Mouse (Mus musculus) fibroblast of lung, adult 2 months (primary cell): ENCODE measurements around the gene Aldh18a1.

ENCODE experiments used
- DNase-seq: peaks from one replicate; pipeline ENCODE4 v3.0.0-alpha.2; 2011; ENCODE audit warnings: low read depth

The Aldh18a1 gene

GRCm38 (mm10) chr19:40526367-40527014 lies 61.8 kb downstream of the Aldh18a1 start:
- no peak for DNase-seq

DNA sequence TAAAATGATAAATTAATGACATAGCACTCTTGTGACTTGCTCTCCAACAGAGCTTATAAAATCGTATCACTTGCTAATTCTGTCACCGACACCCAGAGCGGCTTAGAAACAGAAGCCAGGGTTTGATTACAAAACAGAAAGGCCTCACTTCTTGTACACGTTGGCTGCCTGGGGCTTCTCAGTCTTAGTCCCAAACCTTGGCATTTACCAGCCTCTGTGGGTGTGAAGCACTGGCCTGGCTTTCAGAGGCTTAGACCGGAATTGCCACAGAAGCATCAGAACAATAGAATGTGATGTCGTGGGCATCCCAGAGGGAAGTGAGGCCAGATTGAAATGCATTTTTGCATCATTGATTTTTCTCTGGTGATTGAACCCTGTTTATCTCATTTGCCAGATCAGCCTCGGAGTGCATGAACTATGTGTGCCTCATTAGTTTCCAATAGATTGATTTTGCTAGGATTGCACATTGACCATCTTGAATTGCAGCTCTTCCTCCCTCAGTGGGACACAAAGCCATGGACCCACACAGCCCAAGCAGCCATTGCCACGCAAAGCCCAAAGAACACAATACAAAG lies 64.7 kb downstream of the Aldh18a1 start:
- DNase-seq = no peak

DNA sequence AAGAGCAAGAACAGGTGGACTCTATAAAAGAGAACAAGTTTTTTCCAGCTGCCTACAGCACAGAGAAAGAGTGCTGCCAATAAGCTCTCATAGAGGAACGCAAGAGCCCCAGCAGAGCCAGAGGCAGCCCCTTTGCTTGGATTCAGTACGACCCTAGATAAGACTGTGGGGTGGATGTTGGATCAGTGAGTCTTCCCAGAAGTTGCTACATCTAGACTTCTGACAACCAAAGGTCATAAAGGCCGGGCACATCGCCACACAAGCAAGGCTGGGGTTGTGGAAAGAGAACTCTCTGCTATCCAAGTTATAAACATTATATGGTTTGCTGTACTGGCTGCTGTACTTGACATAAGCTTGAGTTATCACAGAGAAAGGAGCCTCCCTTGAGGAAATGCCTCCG lies 67.9 kb downstream of the Aldh18a1 start:
- no peak for DNase-seq

DNA sequence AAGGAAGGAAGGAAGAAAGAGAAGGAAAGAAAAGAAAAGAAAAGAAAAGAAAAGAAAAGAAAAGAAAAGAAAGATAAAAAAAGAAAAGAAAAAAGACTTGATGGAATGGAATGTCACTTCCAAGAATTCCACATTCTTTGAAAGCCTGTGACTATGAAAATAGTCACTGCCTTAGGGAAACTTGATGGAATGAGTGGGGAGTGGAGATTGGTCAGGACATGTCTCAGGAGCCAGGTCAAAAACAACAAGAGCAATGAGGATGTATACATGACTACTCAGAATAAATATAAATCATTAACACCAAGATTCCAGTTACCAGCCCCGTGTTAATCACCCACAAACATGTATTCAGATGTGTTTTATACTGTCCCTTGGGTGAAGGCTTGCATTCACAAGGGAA lies 69.6 kb downstream of the Aldh18a1 start:
- no peak for DNase-seq

DNA sequence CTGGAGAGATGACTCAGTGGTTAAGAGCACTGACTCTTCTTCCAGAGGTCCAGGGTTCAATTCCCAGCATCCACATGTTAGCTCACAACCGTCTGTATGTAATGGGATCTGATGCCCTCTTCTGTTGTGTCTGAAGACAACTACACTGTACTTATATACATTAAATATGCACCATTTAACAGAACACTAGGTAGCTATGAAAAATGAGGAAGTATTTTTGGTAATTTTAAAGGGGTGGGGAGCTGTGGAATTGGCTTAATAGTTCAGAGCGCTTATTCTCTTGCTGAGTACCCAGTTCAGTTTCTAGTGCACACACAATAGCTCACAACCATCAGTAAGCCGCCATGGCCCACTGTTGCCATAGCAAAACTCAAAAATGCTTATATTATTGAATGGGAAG lies 72.7 kb downstream of the Aldh18a1 start:
- no peak for DNase-seq

- no peak for DNase-seq
These were observed 73.9 kb downstream of the Aldh18a1 start for GRCm38 (mm10) chr19:40514376-40514775.

DNA sequence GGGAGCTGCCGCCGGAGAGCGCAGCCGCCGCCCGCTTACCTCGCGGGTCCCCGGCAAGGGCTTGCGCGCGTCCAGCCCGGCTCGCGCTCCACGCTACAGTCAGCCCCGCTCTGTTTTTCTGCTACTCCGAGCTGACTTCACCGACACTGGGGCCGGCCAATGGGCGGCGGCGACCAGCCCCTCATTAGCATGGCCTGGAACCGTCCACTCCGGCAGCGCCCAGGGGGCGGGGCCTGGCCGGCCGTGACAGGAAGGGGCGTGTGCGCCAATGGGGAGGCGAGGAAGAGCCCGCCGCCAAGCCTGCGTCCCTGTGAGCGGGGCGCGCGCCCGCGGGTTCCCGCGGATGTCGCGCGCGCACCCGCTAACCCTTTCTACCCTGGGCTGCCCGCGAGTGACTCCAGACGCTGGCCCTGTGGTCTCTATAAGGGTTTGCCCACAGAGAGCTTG lies 74.6 kb downstream of the Aldh18a1 start, which contains the start of gene Sorbs1:
Sorbs1 (minus strand) TSS at position 148 of the 447 bp plus-strand sequence.
- peak; percentile 92 for DNase-seq

DNA sequence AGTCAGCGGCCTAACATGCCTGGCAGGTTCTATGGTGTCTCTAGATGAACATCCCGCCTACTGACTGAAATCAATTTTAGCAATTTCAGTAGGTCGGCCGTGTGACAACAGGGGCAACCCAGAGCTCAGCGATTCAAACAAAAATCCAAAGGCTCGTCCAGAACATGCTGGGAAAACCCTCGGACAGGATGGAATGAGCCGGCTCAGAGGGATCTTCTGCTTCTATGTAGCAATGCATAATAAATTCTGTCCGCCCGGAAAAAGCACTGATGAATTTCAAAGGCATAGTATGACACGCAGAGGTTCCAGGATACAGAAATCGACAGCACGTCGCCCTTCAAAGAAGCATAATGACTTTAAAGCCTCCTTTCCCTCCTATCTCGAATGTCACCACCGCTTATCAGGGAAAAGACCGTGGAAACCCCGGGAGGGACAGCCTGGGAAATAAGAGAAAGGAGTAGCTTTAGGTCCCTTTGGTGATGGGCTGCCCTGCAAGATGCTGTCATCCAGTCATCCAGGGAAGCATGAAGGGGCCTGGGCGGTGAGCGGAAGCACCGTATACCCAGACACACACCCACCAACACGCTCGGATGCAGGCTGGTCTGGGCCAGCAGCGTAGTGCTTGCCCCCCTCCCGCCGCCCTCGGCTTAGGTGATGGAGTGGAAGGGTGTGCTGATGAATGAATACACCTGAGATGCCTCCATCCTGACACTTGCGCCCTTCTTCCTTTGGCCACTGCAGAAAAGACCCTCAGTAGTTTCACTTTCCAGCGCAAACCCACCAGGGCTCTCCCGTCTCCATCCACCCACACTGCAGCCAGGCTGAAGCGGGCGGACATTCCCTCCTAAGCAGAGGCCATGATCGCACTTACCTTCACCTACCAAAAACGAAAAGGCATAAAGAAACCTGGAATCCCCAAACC lies 75.5 kb downstream of the Aldh18a1 start:
- DNase-seq = no peak

- DNase-seq = no peak
These were observed 76.5 kb downstream of the Aldh18a1 start for GRCm38 (mm10) chr19:40511679-40512309.

GRCm38 (mm10) chr19:40511100-40511439 lies 77.2 kb downstream of the Aldh18a1 start:
- DNase-seq = no peak

DNA sequence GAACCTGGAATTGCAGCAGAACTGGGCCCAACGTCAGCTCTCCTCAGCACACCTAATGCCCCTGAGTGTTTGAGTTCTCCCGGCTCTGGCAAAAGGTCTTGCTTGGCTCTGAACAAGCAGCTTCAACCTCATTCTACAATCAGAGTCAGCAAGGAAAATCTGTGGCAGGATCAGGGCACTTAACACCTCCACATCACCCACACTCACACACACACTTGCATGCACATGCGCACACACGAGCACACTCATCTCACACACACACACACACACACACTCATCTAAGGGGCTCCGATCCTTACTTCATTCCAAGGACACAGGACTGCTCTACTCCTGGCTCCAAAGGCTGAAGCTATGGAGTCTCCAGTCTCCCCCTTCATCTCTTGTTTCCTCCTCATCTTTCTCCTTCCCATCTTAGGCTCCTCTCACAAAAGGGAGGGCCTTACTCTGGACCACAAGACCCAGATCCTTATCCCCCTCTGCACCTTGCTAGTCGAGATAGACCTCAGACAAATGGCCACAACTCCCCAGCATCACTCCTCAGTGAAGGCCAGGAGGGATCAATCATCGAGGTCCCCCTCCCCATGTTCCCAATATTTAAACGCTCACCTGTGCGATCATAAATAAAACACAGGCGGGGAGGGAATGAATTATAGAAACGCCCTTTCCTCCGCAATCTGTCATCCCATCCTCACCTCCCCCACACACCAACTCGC lies 77.7 kb downstream of the Aldh18a1 start:
- no peak for DNase-seq

GRCm38 (mm10) chr19:40509274-40509673 lies 79.0 kb downstream of the Aldh18a1 start:
- no peak for DNase-seq

GRCm38 (mm10) chr19:40508851-40509250 lies 79.4 kb downstream of the Aldh18a1 start:
- DNase-seq = no peak

DNA sequence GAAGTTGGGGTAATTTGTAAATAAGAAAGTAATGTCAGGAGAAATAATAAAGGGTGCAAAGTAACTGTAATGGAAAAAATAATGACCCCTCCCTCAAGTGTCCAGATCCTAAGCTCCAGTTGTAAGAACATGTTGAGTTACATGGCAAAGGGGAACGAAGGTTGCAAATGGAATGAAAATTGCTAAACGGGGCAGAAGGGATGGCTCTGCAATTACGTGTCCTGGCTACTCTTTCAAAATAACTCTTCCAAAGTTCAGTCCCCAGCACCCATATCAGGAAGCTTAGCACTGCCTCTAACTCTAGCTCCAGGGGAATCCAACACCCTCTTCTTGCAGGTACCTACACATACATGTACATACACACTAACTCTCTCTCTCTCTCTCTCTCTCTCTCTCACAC lies 81.3 kb downstream of the Aldh18a1 start:
- DNase-seq = no peak

DNA sequence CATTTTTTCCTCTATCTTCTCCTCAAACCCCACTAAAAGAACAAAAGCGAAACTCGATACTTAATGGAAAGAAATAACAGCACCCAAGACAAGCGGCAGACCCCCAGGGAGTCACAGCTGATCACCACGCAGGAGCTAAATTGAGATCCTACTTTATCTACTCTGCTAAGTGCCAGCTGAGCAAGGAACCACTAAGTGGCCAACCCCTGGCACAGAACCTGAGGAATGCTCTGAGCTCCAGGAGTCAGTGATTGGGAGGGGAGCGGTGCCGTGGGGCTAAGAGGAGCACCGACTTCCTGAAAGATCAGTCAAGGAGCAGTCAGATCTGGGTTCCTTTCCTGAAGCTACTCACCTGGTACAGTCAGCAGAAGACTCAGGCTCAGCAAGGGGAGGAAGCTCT lies 83.9 kb downstream of the Aldh18a1 start:
- DNase-seq = no peak
